Mouse (Mus musculus) neural tube, embryonic 11.5 days (tissue): Measurements from ENCODE around the gene Tmem254a. TPM values are rescaled to one million over a fixed set of nuclear protein-coding genes. Genes with fewer than 3 reads are reported as not detected.
"Not testable (repeated sequence)": the region's sequence is repeated elsewhere in the genome, so short reads cannot be mapped to it uniquely, and the experiment has no call there.

Experiments
- ATAC-seq: fragments of 200-750 bp; cut with Nextera tagmentation; 2 replicates; pipeline ENCODE4 v1.8.0; 2017; ENCODE audit warnings: moderate number of reproducible peaks, mild to moderate bottlenecking, moderate TSS enrichment, moderate library complexity; ENCODE audit not compliant: insufficient read depth, low FRiP score, low TSS enrichment
- DNase-seq: peaks from one replicate; pipeline ENCODE4 v3.0.0-alpha.2; 2015; ENCODE audit warnings: low spot score
- H3K27ac ChIP-seq: fragments of 300-500 bp; sonication (generic); 2 replicates; pipeline ENCODE4 v1.5.1; 2014; ENCODE audit warnings: low read depth, mild to moderate bottlenecking, low read length
- H3K27me3 ChIP-seq: fragments of 300-500 bp; sonication (generic); 2 replicates; pipeline ENCODE4 v1.6.1; 2014; ENCODE audit warnings: mild to moderate bottlenecking, low read length, mixed read lengths; ENCODE audit not compliant: control insufficient read depth, insufficient read depth
- H3K36me3 ChIP-seq: fragments of 300-500 bp; sonication (generic); 2 replicates; pipeline ENCODE4 v1.6.1; 2014; ENCODE audit warnings: mild to moderate bottlenecking, low read length, moderate library complexity, mixed read lengths; ENCODE audit not compliant: control insufficient read depth, insufficient read depth
- H3K4me1 ChIP-seq: fragments of 300-500 bp; sonication (generic); 2 replicates; pipeline ENCODE4 v1.6.1; 2014; ENCODE audit warnings: low read length, mixed read lengths; ENCODE audit not compliant: control insufficient read depth, insufficient read depth
- H3K4me2 ChIP-seq: fragments of 300-500 bp; sonication (generic); 2 replicates; pipeline ENCODE4 v1.6.1; 2014; ENCODE audit warnings: low read depth, mild to moderate bottlenecking, moderate library complexity
- H3K4me3 ChIP-seq: fragments of 300-500 bp; sonication (generic); 2 replicates; pipeline ENCODE4 v1.5.1; 2014; ENCODE audit warnings: low read depth, low read length
- H3K9ac ChIP-seq: fragments of 300-500 bp; sonication (generic); 2 replicates; pipeline ENCODE4 v1.6.1; 2014; ENCODE audit warnings: mild to moderate bottlenecking, low read length
- H3K9me3 ChIP-seq: fragments of 300-500 bp; sonication (generic); 2 replicates; pipeline ENCODE4 v1.6.1; 2016; ENCODE audit warnings: low read length; ENCODE audit not compliant: control insufficient read depth
- WGBS: fragments of 180-500 bp; shearing (Covaris S2); extraction: QIAGEN DNeasy Blood & Tissue Kit; methylation state at CpG from one replicate; pipeline ENCODE4 v1.1.7; 2014; 5-methylcytosine and 5-hydroxymethylcytosine counted together
- polyA plus RNA-seq: library from polyadenylated mRNA; unstranded; fragments of >200 nt; fragmentation: Nextera tagmentation; extraction: Ambion mirVana; gene quantifications from 2 replicates; pipeline ENCODE4 v1.2.1, GENCODE M21; 2014

Tmem254a gene
- polyA plus RNA-seq, 1 experiment from 2014 or later, result 2.4 TPM

- not testable (repeated sequence) for H3K36me3 ChIP-seq, H3K9ac ChIP-seq, DNase-seq, H3K4me3 ChIP-seq, H3K27me3 ChIP-seq, H3K4me1 ChIP-seq, H3K27ac ChIP-seq, H3K9me3 ChIP-seq, ATAC-seq, H3K4me2 ChIP-seq
- 80% methylated on average over 1 of the region's 5 CpGs for WGBS
Observed at GRCm38 (mm10) chr14:25905243-25905642, 22.2 kb downstream of the Tmem254a start.

GRCm38 (mm10) chr14:25903000-25903399, 24.5 kb downstream of the Tmem254a start, which contains the start of gene Plac9a:
Plac9a (minus strand) TSS chr14:25903100.
- not testable (repeated sequence) for H3K27ac ChIP-seq, H3K4me3 ChIP-seq, H3K36me3 ChIP-seq, H3K9ac ChIP-seq, H3K27me3 ChIP-seq, DNase-seq, H3K9me3 ChIP-seq, H3K4me1 ChIP-seq, ATAC-seq, H3K4me2 ChIP-seq
- WGBS, result no CpG with 5 or more reads among the region's 10 CpGs

- not testable (repeated sequence) for H3K4me1 ChIP-seq, H3K4me3 ChIP-seq, H3K27ac ChIP-seq, H3K4me2 ChIP-seq, ATAC-seq, H3K9ac ChIP-seq, H3K27me3 ChIP-seq, DNase-seq, H3K9me3 ChIP-seq, H3K36me3 ChIP-seq
- no CpG with 5 or more reads among the region's 7 CpGs for WGBS
Observed at GRCm38 (mm10) chr14:25895686-25896085, 31.8 kb downstream of the Tmem254a start.

GRCm38 (mm10) chr14:25894566-25894965, 32.9 kb downstream of the Tmem254a start:
- ATAC-seq, H3K4me1 ChIP-seq, H3K9ac ChIP-seq, H3K4me2 ChIP-seq, H3K9me3 ChIP-seq, H3K36me3 ChIP-seq, H3K27ac ChIP-seq, H3K4me3 ChIP-seq, DNase-seq, H3K27me3 ChIP-seq: not testable (repeated sequence)
- no CpG with 5 or more reads among the region's 3 CpGs for WGBS

GRCm38 (mm10) chr14:25885886-25886285, 41.6 kb downstream of the Tmem254a start:
- H3K4me3 ChIP-seq, H3K9ac ChIP-seq, DNase-seq, ATAC-seq, H3K36me3 ChIP-seq, H3K27me3 ChIP-seq, H3K4me2 ChIP-seq, H3K27ac ChIP-seq, H3K4me1 ChIP-seq, H3K9me3 ChIP-seq: not testable (repeated sequence)
- WGBS, result no CpG with 5 or more reads among the region's 12 CpGs

- H3K27me3 ChIP-seq, ATAC-seq, H3K4me3 ChIP-seq, H3K36me3 ChIP-seq, DNase-seq, H3K9ac ChIP-seq, H3K27ac ChIP-seq, H3K4me1 ChIP-seq, H3K4me2 ChIP-seq, H3K9me3 ChIP-seq: not testable (repeated sequence)
- no CpG with 5 or more reads among the region's 9 CpGs for WGBS
Observed at GRCm38 (mm10) chr14:25881769-25882168, 45.7 kb downstream of the Tmem254a start.

- DNase-seq, H3K9me3 ChIP-seq, H3K27me3 ChIP-seq, ATAC-seq, H3K4me1 ChIP-seq, H3K36me3 ChIP-seq, H3K4me3 ChIP-seq, H3K4me2 ChIP-seq, H3K27ac ChIP-seq, H3K9ac ChIP-seq: not testable (repeated sequence)
- whole genome bisulfite sequencing, result no CpG with 5 or more reads among the region's 7 CpGs
Observed at GRCm38 (mm10) chr14:25876640-25877039, 50.8 kb downstream of the Tmem254a start.

Other genes with a start within 250 kb of the Tmem254a start
- gene Ppif, start 233.5 kb downstream of the Tmem254a start, polyA plus RNA-seq, result 38.7 TPM in 2 replicates
- 22.3 and 22.6 TPM in 2 replicates for gene Zcchc24, start 158.6 kb downstream of the Tmem254a start, polyA plus RNA-seq
- gene Anxa11, start 85.5 kb downstream of the Tmem254a start, polyA plus RNA-seq, result 3.5 and 4.2 TPM in 2 replicates
- gene Plac9a, start 24.6 kb downstream of the Tmem254a start, polyA plus RNA-seq, result not detected in 2 replicates
- gene Cphx1, start 10.6 kb upstream of the Tmem254a start, polyA plus RNA-seq, result not detected in 2 replicates
- gene Duxbl1, start 50.9 kb upstream of the Tmem254a start, polyA plus RNA-seq, result 3.8 and 5.9 TPM in 2 replicates
- gene Gm9780, start 115.0 kb upstream of the Tmem254a start, polyA plus RNA-seq, result 0.89 TPM in 1 of 2 replicates, not detected in the other
- 17.1 and 25.8 TPM in 2 replicates for gene Tmem254c, start 139.7 kb upstream of the Tmem254a start, polyA plus RNA-seq
- gene Cphx2, start 153.8 kb upstream of the Tmem254a start, polyA plus RNA-seq, result not detected in 2 replicates
- not detected in 2 replicates for gene Cphx3, start 154.6 kb upstream of the Tmem254a start, polyA plus RNA-seq
- gene Duxbl2, start 190.7 kb upstream of the Tmem254a start, polyA plus RNA-seq, result 5.3 TPM in 1 of 2 replicates, not detected in the other